Mouse (Mus musculus) hematopoietic stem cell, adult 5-6 weeks (primary cell): Measurements from ENCODE around the gene Esx1. TPM values are rescaled to one million over a fixed set of nuclear protein-coding genes. Genes with fewer than 3 reads are reported as not detected.

Source experiments
- total RNA-seq: library from RNA; stranded (forward); fragments of 172-1452, 232-1000 nt; gene quantifications from 2 replicates; pipeline ENCODE4 v1.2.3, GENCODE M21; 2017

The Esx1 gene
- total RNA-seq, 1 experiment from 2014 or later = not detected

Other genes starting within 250 kb of the Esx1 start
- gene H2bfm, start 194.8 kb downstream of the Esx1 start, total RNA-seq = not detected in 2 replicates
- 6.4 and 14.5 TPM in 2 replicates for gene Tmsb15b2, start 146.6 kb downstream of the Esx1 start, total RNA-seq
- 20.1 and 33.5 TPM in 2 replicates for gene Tmsb15l, start 145.2 kb downstream of the Esx1 start, total RNA-seq
- gene Tmsb15b1, start 145.2 kb downstream of the Esx1 start, total RNA-seq = 13.9 and 18.6 TPM in 2 replicates
- gene Zcchc18, start 128.9 kb downstream of the Esx1 start, total RNA-seq = 2.3 and 2.6 TPM in 2 replicates
- gene Slc25a53, start 83.8 kb downstream of the Esx1 start, total RNA-seq = 5.6 and 10.0 TPM in 2 replicates
- 16.5 and 20.0 TPM in 2 replicates for gene Fam199x, start 72.5 kb downstream of the Esx1 start, total RNA-seq